Mouse (Mus musculus): ENCODE data around the gene Fam92a. TPM values are rescaled to one million over a fixed set of nuclear protein-coding genes. Genes with fewer than 3 reads are reported as not detected.

Fam92a gene
- polyA plus RNA-seq (2017; shearing (Covaris generic)): 47.5 TPM

GRCm38 (mm10) chr4:12171318-12172091 lies at the start of gene Fam92a:
Gene Fam92a, minus strand, starts transcription at chr4:12172015.

GRCm38 (mm10) chr4:12140141-12140567 lies 31.7 kb downstream of the Fam92a start, which contains the start of gene Rbm12b1:
Gene Rbm12b1, plus strand, starts transcription at chr4:12140264.

Other genes with a start within 250 kb of the Fam92a start
- gene Gm10604, start 190.8 kb downstream of the Fam92a start, polyA plus RNA-seq (2017; shearing (Covaris generic)): 0.48 TPM
- 21.2 TPM for gene Rbm12b2, start 82.6 kb downstream of the Fam92a start, polyA plus RNA-seq (2017; shearing (Covaris generic))
- gene Rbm12b1, start 31.8 kb downstream of the Fam92a start, polyA plus RNA-seq (2017; shearing (Covaris generic)): 23.1 TPM